Mouse (Mus musculus): Measurements from ENCODE around the gene Tbx10. TPM values are rescaled to one million over a fixed set of nuclear protein-coding genes. Genes with fewer than 3 reads are reported as not detected.

Gene Tbx10
- total and polyA plus RNA-seq, 3 experiments: not detected

DNA sequence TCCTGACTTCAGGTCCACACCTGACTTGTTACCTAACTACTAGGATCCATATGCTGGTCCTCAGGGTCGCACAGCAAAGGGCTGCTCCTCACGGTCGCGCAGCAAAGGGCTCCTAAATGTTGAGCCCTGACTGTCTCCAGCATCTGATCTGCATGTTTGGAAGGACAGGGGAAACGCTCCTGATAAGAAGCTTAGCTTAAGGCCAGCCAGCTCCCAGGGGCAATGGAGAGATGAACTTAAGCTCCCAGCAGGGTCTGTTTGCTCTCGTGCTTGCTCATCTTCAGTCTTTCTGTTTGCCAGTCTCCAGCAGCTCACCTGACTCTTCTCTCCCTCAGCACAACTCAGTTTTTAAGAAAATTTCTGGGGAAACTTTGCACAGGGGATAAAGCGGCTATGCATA, 40.1 kb downstream of the Tbx10 start:
- peaks cover 4% of the 10 kb centered on the region for H3K79me2 ChIP-seq (ENCODE audit: control insufficient read depth, insufficient read depth, low read length, poor library complexity)
- H3K27ac ChIP-seq (ENCODE audit: control insufficient read depth, low read depth, low read length): no peak overlapping the region
- peaks cover 0 to 8% of the 10 kb centered on the region in 2 experiments; a peak in 2 of 4 replicates for H3K4me1 ChIP-seq (ENCODE audit: control insufficient read depth in 1 of 2, insufficient read depth in 2 of 2, low read length in 2 of 2)
- no peaks in the 10 kb centered on the region for H3K9me3 ChIP-seq (replicated peaks; ENCODE audit: insufficient read depth, low read length)
- H3K27me3 ChIP-seq (ENCODE audit: control insufficient read depth in 1 of 2, insufficient read depth in 2 of 2, low read length in 2 of 2): no peaks in the 10 kb centered on the region
- no peak for DNase-seq (ENCODE audit: low read depth, low spot score)
- H3K4me3 ChIP-seq (ENCODE audit: control insufficient read depth in 1 of 2, insufficient read depth in 1 of 2, low read depth in 2 of 2, low read length in 2 of 2): no peak overlapping the region
- H3K9ac ChIP-seq (ENCODE audit: control insufficient read depth, low read depth, low read length, poor library complexity, severe bottlenecking): no peak overlapping the region
- TF ChIP-seq USF1 (IDR thresholded peaks at IDR 0.05; ENCODE audit: low read depth, low read length) (no peak), EP300 (IDR thresholded peaks at IDR 0.05; ENCODE audit: low read depth in 1 of 2, low read length in 2 of 2) (no peak), POLR2A (IDR thresholded peaks at IDR 0.05; ENCODE audit: control insufficient read depth in 1 of 2, insufficient read depth in 1 of 2, low read depth in 1 of 2, low read length in 2 of 2, poor library complexity in 1 of 2) (no peak), SMC3 (IDR thresholded peaks at IDR 0.05; ENCODE audit: low read depth, low read length) (no peak), MAX (IDR thresholded peaks at IDR 0.05; ENCODE audit: low read length) (no peak), GABPA (IDR thresholded peaks at IDR 0.05; ENCODE audit: low read depth, low read length) (no peak), MEF2A (IDR thresholded peaks at IDR 0.05; ENCODE audit: extremely low read depth, insufficient replicate concordance, low read depth, low read length, poor library complexity, severe bottlenecking) (no peak), TCF12 (IDR thresholded peaks at IDR 0.05; ENCODE audit: low read depth, low read length) (no peak), TBP (IDR thresholded peaks at IDR 0.05; ENCODE audit: low read depth, low read length) (no peak), ELF1 (IDR thresholded peaks at IDR 0.05; ENCODE audit: low read depth, low read length) (no peak), BHLHE40 (IDR thresholded peaks at IDR 0.05; ENCODE audit: borderline replicate concordance, low read depth, low read length) (no peak), MAZ (IDR thresholded peaks at IDR 0.05; ENCODE audit: low read depth, low read length) (no peak), ZC3H11A (IDR thresholded peaks at IDR 0.05; ENCODE audit: low read depth, low read length) (no peak), SIN3A (IDR thresholded peaks at IDR 0.05; ENCODE audit: low read length) (no peak)
- peaks cover 0 to 2% of the 10 kb centered on the region in 2 experiments; a peak in 1 of 4 replicates for H3K36me3 ChIP-seq (ENCODE audit: control insufficient read depth in 1 of 2, insufficient read depth in 2 of 2, low read length in 2 of 2)

DNA sequence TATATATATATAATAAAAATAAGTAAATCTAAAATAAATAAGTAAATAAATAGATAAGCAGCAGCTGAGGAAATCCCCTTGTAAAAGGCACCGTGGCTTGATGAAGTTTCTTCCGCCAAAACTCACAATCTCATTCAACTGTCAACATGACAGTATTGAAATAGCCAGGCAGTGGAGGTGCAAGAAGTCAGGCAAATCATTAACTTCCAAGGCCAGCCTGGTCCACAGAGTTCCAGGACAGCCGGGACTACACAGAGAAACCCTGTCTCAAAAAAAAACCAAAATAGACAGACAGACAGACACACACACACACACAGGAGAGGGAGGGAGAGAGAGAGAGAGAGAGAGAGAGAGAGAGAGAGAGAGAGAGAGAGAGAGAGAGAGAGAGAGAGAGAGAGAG, 40.7 kb downstream of the Tbx10 start:
- Histone ChIP-seq H3K27ac (ENCODE audit: control insufficient read depth, low read depth, low read length) (no peak overlapping the region), H3K4me1 (ENCODE audit: control insufficient read depth in 1 of 2, insufficient read depth in 2 of 2, low read length in 2 of 2) (peaks cover 0 to 8% of the 10 kb centered on the region in 2 experiments; a peak in 2 of 4 replicates), H3K9me3 (replicated peaks; ENCODE audit: insufficient read depth, low read length) (no peaks in the 10 kb centered on the region), H3K27me3 (ENCODE audit: control insufficient read depth in 1 of 2, insufficient read depth in 2 of 2, low read length in 2 of 2) (no peaks in the 10 kb centered on the region), H3K79me2 (ENCODE audit: control insufficient read depth, insufficient read depth, low read length, poor library complexity) (peaks cover 4% of the 10 kb centered on the region), H3K36me3 (ENCODE audit: control insufficient read depth in 1 of 2, insufficient read depth in 2 of 2, low read length in 2 of 2) (peaks cover 0 to 2% of the 10 kb centered on the region in 2 experiments; a peak in 2 of 4 replicates), H3K4me3 (ENCODE audit: control insufficient read depth in 1 of 2, insufficient read depth in 1 of 2, low read depth in 2 of 2, low read length in 2 of 2) (no peak overlapping the region), H3K9ac (ENCODE audit: control insufficient read depth, low read depth, low read length, poor library complexity, severe bottlenecking) (no peak overlapping the region)
- TF ChIP-seq CHD2 (IDR thresholded peaks at IDR 0.05; ENCODE audit: low read length) (no peak), ZNF384 (IDR thresholded peaks at IDR 0.05; ENCODE audit: low read depth, low read length) (no peak), NELFE (IDR thresholded peaks at IDR 0.05; ENCODE audit: low read depth, low read length) (no peak), ZC3H11A (IDR thresholded peaks at IDR 0.05; ENCODE audit: low read depth, low read length) (no peak), NRF1 (IDR thresholded peaks at IDR 0.05; ENCODE audit: insufficient read depth, low read depth, low read length, poor library complexity, severe bottlenecking) (no peak)
- DNase-seq (ENCODE audit: low read depth, low spot score): no peak

Measured in MEL (cell line).